Mouse (Mus musculus): Measurements from ENCODE around the gene Add2.

- no peak for TF ChIP-seq CTCF (IDR thresholded peaks at IDR 0.05; ENCODE audit: control insufficient read depth, insufficient read depth, low read length)
- TF ChIP-seq POLR2A (IDR thresholded peaks at IDR 0.05; ENCODE audit: borderline replicate concordance, control insufficient read depth, low read depth, low read length) = no peak
Observed at GRCm38 (mm10) chr6:86078361-86079010, 50.0 kb downstream of the Add2 start.
